Mouse (Mus musculus): ENCODE results near the gene Cd63.

DNA sequence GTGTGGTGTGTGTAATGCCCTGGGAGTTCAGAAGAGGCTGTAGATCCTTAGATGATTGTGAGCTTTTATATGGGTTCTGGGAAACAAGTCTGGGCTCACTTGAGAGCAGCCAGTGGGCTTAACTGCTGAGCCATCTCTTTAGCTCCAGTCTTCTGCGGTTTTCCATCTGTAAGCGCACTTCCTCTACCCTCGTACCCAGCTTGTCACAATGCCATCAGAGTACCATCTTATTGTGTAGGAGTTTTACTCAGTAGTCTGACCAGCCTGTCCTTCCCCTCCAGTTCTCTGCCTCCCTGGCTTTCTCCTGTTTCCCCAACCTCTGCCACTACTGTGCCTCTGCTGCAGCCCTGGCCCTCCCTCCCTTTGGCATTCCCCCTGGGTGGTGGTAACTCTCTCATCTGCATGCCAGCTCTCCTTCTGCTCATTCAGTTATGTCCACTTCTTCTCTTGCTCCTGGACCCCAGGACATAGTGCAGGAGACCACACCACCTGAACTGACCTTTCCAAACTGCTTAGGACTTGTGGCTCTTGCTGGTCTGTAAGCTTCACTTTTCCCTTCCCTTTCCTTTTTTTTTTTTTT lies 1.7 kb downstream of the Cd63 start:
- no peak for TF ChIP-seq POLR2A (IDR thresholded peaks at IDR 0.05; ENCODE audit: borderline replicate concordance, control insufficient read depth, low read depth, low read length)
- no peak for TF ChIP-seq CTCF (IDR thresholded peaks at IDR 0.05; ENCODE audit: control insufficient read depth, insufficient read depth, low read length)

Measured in bone marrow, adult 2 months (tissue).